10 mouse cellular contexts compared by ENCODE assay signal in genomic region chr12:75833149-75833959, GRCm38 (mm10). TPM values are rescaled to one million over a fixed set of nuclear protein-coding genes. Genes with fewer than 3 reads are reported as not detected.
DNase-seq lines count a peak whose midpoint lies in the region; ATAC-seq and TF ChIP-seq lines count a peak whose summit lies in the region.
"Had no signal": no experiment of that assay in that cellular context is flagged by ENCODE, and none has a peak within 500 bp of the region (broad histone marks: within the 10 kb centered on the region; RNA-seq: fewer than 3 reads in every experiment).

No protein-coding gene starts in this region.

- H3K36me3 ChIP-seq in midbrain, embryonic 11.5 days (ENCODE audit: control insufficient read depth, insufficient read depth, low read length) = no peaks in the 10 kb centered on the region
- H3K36me3 ChIP-seq in midbrain, embryonic 16.5 days (ENCODE audit: control insufficient read depth, insufficient read depth, low read length) = no peaks in the 10 kb centered on the region
- H3K36me3 ChIP-seq in stomach, postnatal 0 days (ENCODE audit: control insufficient read depth, insufficient read depth, low read length) = no peaks in the 10 kb centered on the region

- ATAC-seq in midbrain, embryonic 11.5 days (ENCODE audit: low FRiP score) = peak; percentile 38; the same call in 1 of the 2 replicates
- ATAC-seq in midbrain, embryonic 16.5 days = no peak
- ATAC-seq in stomach, postnatal 0 days (ENCODE audit: low FRiP score, low TSS enrichment) = peak; percentile 68

- TF ChIP-seq EP300 in stomach, postnatal 0 days (optimal IDR thresholded peaks at IDR 0.05) = no peak

- no peaks in the 10 kb centered on the region for H3K9me3 ChIP-seq in midbrain, embryonic 11.5 days (ENCODE audit: control insufficient read depth, low read length)
- no peaks in the 10 kb centered on the region for H3K9me3 ChIP-seq in midbrain, embryonic 16.5 days (replicated peaks; ENCODE audit: control insufficient read depth, low read length, poor library complexity, severe bottlenecking)
- H3K9me3 ChIP-seq in stomach, postnatal 0 days (ENCODE audit: control insufficient read depth, low read length) = no peaks in the 10 kb centered on the region

- 79% methylated on average over 12 of the region's 12 CpGs for WGBS in midbrain, embryonic 11.5 days
- WGBS in midbrain, embryonic 16.5 days = 68% methylated on average over 12 of the region's 12 CpGs
- WGBS in stomach, postnatal 0 days = 45% methylated on average over 12 of the region's 12 CpGs

- TF ChIP-seq CTCF in gastrocnemius, adult 2 months (IDR thresholded peaks at IDR 0.05) = no peak
- no peak for TF ChIP-seq CTCF in stomach, postnatal 0 days (IDR thresholded peaks at IDR 0.05; ENCODE audit: low read depth)

- H3K4me1 ChIP-seq in midbrain, embryonic 11.5 days (ENCODE audit: control insufficient read depth, insufficient read depth, low read length) = peaks cover 22% of the 10 kb centered on the region
- peaks cover 3% of the 10 kb centered on the region; the same call in 1 of the 2 replicates for H3K4me1 ChIP-seq in midbrain, embryonic 16.5 days (ENCODE audit: control insufficient read depth, insufficient read depth, low read length)
- H3K4me1 ChIP-seq in stomach, postnatal 0 days (replicated peaks; ENCODE audit: control insufficient read depth, insufficient read depth) = no peaks in the 10 kb centered on the region

- no peak overlapping the region for H3K9ac ChIP-seq in midbrain, embryonic 11.5 days (ENCODE audit: low read length)
- H3K9ac ChIP-seq in midbrain, embryonic 16.5 days (ENCODE audit: low read depth, low read length) = no peak overlapping the region
- H3K9ac ChIP-seq in stomach, postnatal 0 days (ENCODE audit: low read length) = no peak overlapping the region

- no peak overlapping the region for H3K4me2 ChIP-seq in midbrain, embryonic 11.5 days
- H3K4me2 ChIP-seq in midbrain, embryonic 16.5 days (ENCODE audit: low read length) = no peak overlapping the region
- H3K4me2 ChIP-seq in stomach, postnatal 0 days (replicated peaks; ENCODE audit: low read depth) = 0 out of 2 replicates have a peak overlapping the region, but pooled peaks have one; percentile 12

- H3K4me3 ChIP-seq in gastrocnemius, adult 2 months = peak overlapping the region; percentile 19; the same call in 1 of the 2 replicates
- H3K4me3 ChIP-seq in midbrain, embryonic 11.5 days (ENCODE audit: low read depth, low read length) = no peak overlapping the region
- H3K4me3 ChIP-seq in midbrain, embryonic 16.5 days (ENCODE audit: low read depth, low read length) = no peak overlapping the region
- no peak overlapping the region for H3K4me3 ChIP-seq in stomach, postnatal 0 days (ENCODE audit: low read depth, low read length)

- no peak for DNase-seq in gastrocnemius, adult 2 months
- DNase-seq in gastrocnemius, postnatal 14 days = no peak
- DNase-seq in midbrain, embryonic 11.5 days (ENCODE audit: low spot score, missing footprints) = no peak
- peak; percentile 82 for DNase-seq in kidney, adult 9 months
- no peak for DNase-seq in stomach, postnatal 0 days (ENCODE audit: low spot score)
- DNase-seq in right cerebral cortex, postnatal 14 days = no peak
- no peak for DNase-seq in adrenal gland, postnatal 36 days
- DNase-seq: adrenal gland, postnatal 14 days; lung, adult 18-20 months had no signal

- no peak overlapping the region for H3K27ac ChIP-seq in gastrocnemius, adult 2 months
- no peak overlapping the region for H3K27ac ChIP-seq in midbrain, embryonic 11.5 days (ENCODE audit: low read depth, low read length)
- H3K27ac ChIP-seq in midbrain, embryonic 16.5 days (ENCODE audit: low read length) = no peak overlapping the region
- H3K27ac ChIP-seq in stomach, postnatal 0 days (replicated peaks) = peak overlapping the region; percentile 50; the same call in 1 of the 2 replicates

- no peaks in the 10 kb centered on the region for H3K27me3 ChIP-seq in midbrain, embryonic 11.5 days (ENCODE audit: control insufficient read depth, insufficient read depth, low read length)
- no peaks in the 10 kb centered on the region for H3K27me3 ChIP-seq in midbrain, embryonic 16.5 days (ENCODE audit: control insufficient read depth, insufficient read depth, low read depth, low read length)
- H3K27me3 ChIP-seq in stomach, postnatal 0 days (ENCODE audit: control insufficient read depth, insufficient read depth, low read length) = no peaks in the 10 kb centered on the region

- intact Hi-C loops in gastrocnemius, adult 2 months (cut with DNase I) = no loop called here
- intact Hi-C loops in gastrocnemius, postnatal 14 days (cut with DNase I; ENCODE audit: low total_unique reads) = no loop called here

RNA-seq across cellular contexts. Expression of gene Syne2, which starts 15.4 kb away (rescaled TPM):
- total RNA-seq in gastrocnemius, adult 2 months (2021) = 10 to 100 TPM; 15.0 to 15.5 TPM
- total RNA-seq in gastrocnemius, postnatal 14 days (2021) = 10 to 100 TPM; 18.3 to 20.9 TPM
- polyA plus RNA-seq in midbrain, embryonic 11.5 days (2014; fragmentation: Nextera tagmentation; extraction: Ambion mirVana) = 79.1 and 80.1 TPM in 2 replicates
- 41.4 and 51.6 TPM in 2 replicates for polyA plus RNA-seq in midbrain, embryonic 16.5 days (2015; fragmentation: Nextera tagmentation; extraction: Ambion mirVana)
- 13.7 and 16.1 TPM in 2 replicates for polyA plus RNA-seq in stomach, postnatal 0 days (2015; fragmentation: Nextera tagmentation; extraction: Ambion mirVana)
- 10 to 100 TPM; 40.6 to 46.1 TPM for total RNA-seq in adrenal gland, postnatal 36 days (2021)
